Mouse (Mus musculus): ENCODE results near the gene Tmem259. TPM values are rescaled to one million over a fixed set of nuclear protein-coding genes. Genes with fewer than 3 reads are reported as not detected.
A peak's percentile ranks its signal among the peaks of the same experiment; 100 is the strongest.

Tmem259 gene
- 62.8 and 79.8 TPM in 2 replicates for total RNA-seq (2014; fragmentation: Nextera tagmentation)
- 41.6 and 47.0 TPM in 2 replicates for total RNA-seq (2017)
- polyA plus RNA-seq (2012), result 264 and 361 TPM in 2 replicates

GRCm38 (mm10) chr10:79984195-79984816 is at the start of gene Tmem259:
Gene Tmem259 (minus strand): TSS chr10:79984330.
- ATAC-seq (ENCODE audit: extremely low read depth, insufficient number of reproducible peaks, low FRiP score, poor library complexity, severe bottlenecking) (peak; percentile 16; the same call in 1 of the 2 replicates), DNase-seq (ENCODE audit: low spot score) (peak; percentile 72)
- H3K4me1 ChIP-seq (ENCODE audit: insufficient read depth, low read depth, low read length), result peaks cover 86% of the 10 kb centered on the region
- H3K4me3 ChIP-seq (ENCODE audit: low read depth, low read length), result peak within 1 kb of the TSS; percentile 84
- H3K9me3 ChIP-seq (replicated peaks), result peaks cover 4% of the 10 kb centered on the region; the same call in 1 of the 2 replicates
- peaks cover 41% of the 10 kb centered on the region for H3K36me3 ChIP-seq (replicated peaks)
- TF ChIP-seq POLR2AphosphoS5 (IDR thresholded peaks at IDR 0.05; ENCODE audit: insufficient replicate concordance, low read depth, low read length), result no peak
- TF ChIP-seq GATA1 (IDR thresholded peaks at IDR 0.05; ENCODE audit: borderline replicate concordance, low read length), result no peak
- TF ChIP-seq TAL1 (conservative IDR thresholded peaks at IDR 0.05; ENCODE audit: low read depth, low read length), result no peak
- TF ChIP-seq GATA2 (IDR thresholded peaks at IDR 0.05; ENCODE audit: borderline replicate concordance, low read depth, low read length), result no peak
- TF ChIP-seq CTCF (IDR thresholded peaks at IDR 0.05; ENCODE audit: low read depth, low read length), result no peak
- peaks cover 6% of the 10 kb centered on the region; the same call in 1 of the 2 replicates for H3K27me3 ChIP-seq (ENCODE audit: insufficient read depth, low read length)

GRCm38 (mm10) chr10:80032799-80033480 is 48.8 kb upstream of the Tmem259 start:
- H3K27me3 ChIP-seq (ENCODE audit: insufficient read depth, low read length), result no peaks in the 10 kb centered on the region
- peaks cover 96% of the 10 kb centered on the region for H3K36me3 ChIP-seq (replicated peaks)
- peaks cover 71% of the 10 kb centered on the region for H3K4me1 ChIP-seq (ENCODE audit: insufficient read depth, low read depth, low read length)
- no peak for TF ChIP-seq CTCF (IDR thresholded peaks at IDR 0.05; ENCODE audit: low read depth, low read length)
- TF ChIP-seq GATA2 (IDR thresholded peaks at IDR 0.05; ENCODE audit: borderline replicate concordance, low read depth, low read length), result no peak
- no peak for TF ChIP-seq POLR2AphosphoS5 (IDR thresholded peaks at IDR 0.05; ENCODE audit: insufficient replicate concordance, low read depth, low read length)
- TF ChIP-seq TAL1 (conservative IDR thresholded peaks at IDR 0.05; ENCODE audit: low read depth, low read length), result no peak
- TF ChIP-seq GATA1 (IDR thresholded peaks at IDR 0.05; ENCODE audit: borderline replicate concordance, low read length), result no peak
- DNase-seq (ENCODE audit: low spot score) (no peak), ATAC-seq (ENCODE audit: extremely low read depth, insufficient number of reproducible peaks, low FRiP score, poor library complexity, severe bottlenecking) (no peak)
- H3K9me3 ChIP-seq (replicated peaks), result no peaks in the 10 kb centered on the region
- no peak overlapping the region; the same call in 1 of the 2 replicates for H3K4me3 ChIP-seq (ENCODE audit: low read depth, low read length)

DNA sequence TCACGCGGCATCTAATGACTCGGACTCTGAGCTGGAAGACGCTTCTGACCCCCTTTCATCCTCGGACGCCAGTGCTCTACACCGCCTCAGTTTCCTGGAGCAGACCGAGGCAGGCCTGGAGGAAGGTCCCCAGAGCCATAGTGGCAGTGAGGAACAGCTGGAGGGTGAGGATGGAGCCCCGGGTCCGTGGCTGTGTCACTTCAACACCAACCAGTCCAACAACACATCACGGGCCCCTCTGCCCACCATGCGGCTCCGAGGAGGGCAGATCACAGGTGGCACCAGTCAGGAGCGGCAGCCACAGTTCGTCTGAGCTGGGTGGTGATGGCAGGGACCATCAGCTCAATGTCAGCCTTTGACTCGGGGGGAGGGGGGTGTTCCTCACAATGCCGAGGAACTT is 46.6 kb upstream of the Tmem259 start:
- H3K9me3 ChIP-seq (replicated peaks), result no peaks in the 10 kb centered on the region
- no peak overlapping the region for H3K4me3 ChIP-seq (ENCODE audit: low read depth, low read length)
- ATAC-seq (ENCODE audit: extremely low read depth, insufficient number of reproducible peaks, low FRiP score, poor library complexity, severe bottlenecking) (no peak), DNase-seq (ENCODE audit: low spot score) (no peak)
- TF ChIP-seq TAL1 (conservative IDR thresholded peaks at IDR 0.05; ENCODE audit: low read depth, low read length) (no peak), GATA2 (IDR thresholded peaks at IDR 0.05; ENCODE audit: borderline replicate concordance, low read depth, low read length) (no peak), CTCF (IDR thresholded peaks at IDR 0.05; ENCODE audit: low read depth, low read length) (no peak), POLR2AphosphoS5 (IDR thresholded peaks at IDR 0.05; ENCODE audit: insufficient replicate concordance, low read depth, low read length) (no peak), GATA1 (IDR thresholded peaks at IDR 0.05; ENCODE audit: borderline replicate concordance, low read length) (no peak)
- H3K36me3 ChIP-seq (replicated peaks), result peaks cover 96% of the 10 kb centered on the region
- H3K4me1 ChIP-seq (ENCODE audit: insufficient read depth, low read depth, low read length), result peaks cover 78% of the 10 kb centered on the region
- no peaks in the 10 kb centered on the region for H3K27me3 ChIP-seq (ENCODE audit: insufficient read depth, low read length)

DNA sequence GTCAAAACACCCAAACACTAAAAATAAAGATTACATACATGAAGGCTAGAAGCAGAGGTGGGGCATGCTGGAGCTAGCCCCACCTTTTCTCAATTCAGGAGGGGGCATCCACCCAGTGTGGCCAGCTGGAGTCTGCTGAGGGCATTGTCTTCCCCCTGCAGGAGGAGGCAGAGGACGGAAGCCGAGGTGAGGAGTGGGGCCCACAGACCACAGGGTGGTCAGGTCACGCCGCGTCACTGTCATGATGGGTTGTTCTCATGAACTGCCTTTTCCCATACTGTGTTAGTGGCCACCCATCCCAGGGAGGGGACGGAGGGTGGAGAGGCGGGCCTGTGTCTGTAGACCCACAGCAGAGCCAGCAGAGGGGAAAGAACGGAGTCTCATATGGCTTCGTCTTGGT is 46.1 kb upstream of the Tmem259 start:
- Histone ChIP-seq H3K4me3 (ENCODE audit: low read depth, low read length) (no peak overlapping the region), H3K36me3 (replicated peaks) (peaks cover 96% of the 10 kb centered on the region), H3K4me1 (ENCODE audit: insufficient read depth, low read depth, low read length) (peaks cover 78% of the 10 kb centered on the region), H3K27me3 (ENCODE audit: insufficient read depth, low read length) (no peaks in the 10 kb centered on the region), H3K9me3 (replicated peaks) (no peaks in the 10 kb centered on the region)
- no peak for ATAC-seq (ENCODE audit: extremely low read depth, insufficient number of reproducible peaks, low FRiP score, poor library complexity, severe bottlenecking)
- TF ChIP-seq GATA2 (IDR thresholded peaks at IDR 0.05; ENCODE audit: borderline replicate concordance, low read depth, low read length) (no peak), GATA1 (IDR thresholded peaks at IDR 0.05; ENCODE audit: borderline replicate concordance, low read length) (no peak), POLR2AphosphoS5 (IDR thresholded peaks at IDR 0.05; ENCODE audit: insufficient replicate concordance, low read depth, low read length) (no peak), TAL1 (conservative IDR thresholded peaks at IDR 0.05; ENCODE audit: low read depth, low read length) (no peak), CTCF (IDR thresholded peaks at IDR 0.05; ENCODE audit: low read depth, low read length) (no peak)
- DNase-seq (ENCODE audit: low spot score), result no peak

- ATAC-seq (ENCODE audit: extremely low read depth, insufficient number of reproducible peaks, low FRiP score, poor library complexity, severe bottlenecking), result no peak
- peaks cover 96% of the 10 kb centered on the region for H3K36me3 ChIP-seq (replicated peaks)
- peaks cover 79% of the 10 kb centered on the region for H3K4me1 ChIP-seq (ENCODE audit: insufficient read depth, low read depth, low read length)
- H3K9me3 ChIP-seq (replicated peaks), result no peaks in the 10 kb centered on the region
- no peak overlapping the region for H3K4me3 ChIP-seq (ENCODE audit: low read depth, low read length)
- H3K27me3 ChIP-seq (ENCODE audit: insufficient read depth, low read length), result no peaks in the 10 kb centered on the region
- no peak for TF ChIP-seq GATA1 (IDR thresholded peaks at IDR 0.05; ENCODE audit: borderline replicate concordance, low read length)
- DNase-seq (ENCODE audit: low spot score), result no peak
These were observed 44.4 kb upstream of the Tmem259 start for GRCm38 (mm10) chr10:80028521-80028846.

DNA sequence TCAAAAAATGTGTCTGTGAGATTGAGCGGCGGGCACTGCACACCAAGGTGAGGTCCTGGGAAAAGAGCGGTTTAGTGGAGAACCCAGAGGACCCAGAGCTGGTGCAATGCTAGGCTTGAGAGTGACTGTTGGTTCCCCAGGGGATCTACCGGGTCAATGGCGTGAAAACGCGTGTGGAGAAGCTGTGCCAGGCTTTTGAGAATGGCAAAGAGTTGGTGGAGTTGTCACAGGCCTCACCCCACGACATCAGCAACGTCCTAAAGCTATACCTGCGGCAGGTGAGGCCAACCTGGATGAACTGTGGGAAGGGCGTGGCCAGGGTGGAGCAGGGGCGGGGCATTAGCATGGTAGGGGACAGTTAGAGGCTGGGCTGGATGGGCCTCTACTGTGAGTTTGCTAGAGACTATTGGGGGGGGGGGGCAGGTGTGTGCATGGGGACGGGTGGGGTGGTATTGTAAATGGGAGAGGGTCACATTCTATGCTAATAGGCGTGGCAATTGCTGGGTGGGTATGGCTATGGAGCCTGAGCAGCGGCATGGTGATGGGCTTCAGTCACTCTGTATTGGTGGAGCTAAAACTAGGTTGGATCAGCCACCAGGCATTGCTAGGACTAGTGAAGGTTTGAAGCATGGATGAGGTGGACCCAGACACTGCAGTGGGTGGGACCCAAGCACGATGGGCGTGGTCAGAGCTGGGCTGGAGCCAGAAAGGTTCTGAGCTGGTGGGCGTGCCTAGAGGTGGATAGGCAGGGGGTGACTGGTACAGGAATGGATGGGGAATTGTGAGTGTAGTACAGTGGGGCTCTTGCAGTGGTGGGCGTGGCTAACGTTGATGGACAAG is 43.8 kb upstream of the Tmem259 start:
- no peak for ATAC-seq (ENCODE audit: extremely low read depth, insufficient number of reproducible peaks, low FRiP score, poor library complexity, severe bottlenecking)
- no peak overlapping the region; the same call in 1 of the 2 replicates for H3K4me3 ChIP-seq (ENCODE audit: low read depth, low read length)
- H3K36me3 ChIP-seq (replicated peaks), result peaks cover 99% of the 10 kb centered on the region
- no peaks in the 10 kb centered on the region for H3K9me3 ChIP-seq (replicated peaks)
- peaks cover 75% of the 10 kb centered on the region for H3K4me1 ChIP-seq (ENCODE audit: insufficient read depth, low read depth, low read length)
- TF ChIP-seq TAL1 (conservative IDR thresholded peaks at IDR 0.05; ENCODE audit: low read depth, low read length) (no peak), GATA2 (IDR thresholded peaks at IDR 0.05; ENCODE audit: borderline replicate concordance, low read depth, low read length) (no peak), POLR2AphosphoS5 (IDR thresholded peaks at IDR 0.05; ENCODE audit: insufficient replicate concordance, low read depth, low read length) (no peak), GATA1 (IDR thresholded peaks at IDR 0.05; ENCODE audit: borderline replicate concordance, low read length) (no peak), CTCF (IDR thresholded peaks at IDR 0.05; ENCODE audit: low read depth, low read length) (no peak)
- DNase-seq (ENCODE audit: low spot score), result no peak
- no peaks in the 10 kb centered on the region for H3K27me3 ChIP-seq (ENCODE audit: insufficient read depth, low read length)
